Mouse (Mus musculus) CD8-positive naive resting alpha-beta T cell, adult 2 months (primary cell): ENCODE data around the gene Nup43.
A peak's percentile ranks its signal among the peaks of the same experiment; 100 is the strongest.
"Not testable (repeated sequence)": the region's sequence is repeated elsewhere in the genome, so short reads cannot be mapped to it uniquely, and the experiment has no call there.

Experiments used
- DNase-seq, 2 experiments: peaks; one replicate each; pipeline ENCODE4 v3.0.0; 2022; ENCODE audit warnings: low read depth in 2 of 2, low spot score in 2 of 2

Gene Nup43

GRCm38 (mm10) chr10:7667342-7667802 is at the start of gene Nup43:
Gene Nup43 (plus strand): TSS chr10:7667503.
- DNase-seq = peak; percentile 76 to 83

DNA sequence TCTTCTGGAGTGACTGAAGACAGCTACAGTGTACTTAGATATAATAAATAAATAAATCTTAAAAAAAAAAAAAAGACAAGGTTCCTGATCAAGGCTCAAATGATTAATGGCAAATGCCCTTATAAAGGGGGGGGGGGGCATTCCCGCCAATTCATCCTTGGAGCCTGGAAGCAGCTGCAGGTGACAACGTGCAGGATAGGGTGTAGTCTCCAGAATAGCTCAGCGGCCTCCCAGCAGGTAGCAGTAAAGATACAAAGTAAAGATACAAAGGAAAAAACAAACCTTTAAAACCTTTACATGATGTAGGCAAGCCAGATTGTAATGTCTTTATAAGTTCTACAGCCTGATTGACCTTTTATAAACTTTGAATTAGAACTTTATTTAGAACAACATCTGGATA is 49.7 kb upstream of the Nup43 start:
- not testable (repeated sequence) for DNase-seq

DNA sequence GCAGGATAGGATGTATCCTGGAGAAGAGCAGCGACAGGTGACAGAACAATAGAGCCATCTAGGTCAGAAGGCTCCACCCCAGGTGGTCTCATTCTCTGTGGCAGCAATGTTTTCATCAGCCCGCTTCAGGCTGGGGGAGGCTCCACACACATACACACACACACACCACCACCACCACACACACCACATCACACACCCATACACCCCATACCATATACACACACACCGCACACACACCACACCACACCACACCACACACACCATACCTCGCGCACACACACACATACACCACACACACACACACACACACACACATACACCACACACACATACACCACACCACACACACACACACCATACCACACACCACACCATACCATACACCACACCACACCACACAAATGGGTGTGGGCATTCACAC is 47.5 kb upstream of the Nup43 start:
- DNase-seq = no peak

GRCm38 (mm10) chr10:7620723-7621122 is 46.6 kb upstream of the Nup43 start:
- DNase-seq = no peak

GRCm38 (mm10) chr10:7622378-7622777 is 44.9 kb upstream of the Nup43 start:
- no peak for DNase-seq

GRCm38 (mm10) chr10:7623861-7624518 is 43.3 kb upstream of the Nup43 start:
- no peak for DNase-seq

DNA sequence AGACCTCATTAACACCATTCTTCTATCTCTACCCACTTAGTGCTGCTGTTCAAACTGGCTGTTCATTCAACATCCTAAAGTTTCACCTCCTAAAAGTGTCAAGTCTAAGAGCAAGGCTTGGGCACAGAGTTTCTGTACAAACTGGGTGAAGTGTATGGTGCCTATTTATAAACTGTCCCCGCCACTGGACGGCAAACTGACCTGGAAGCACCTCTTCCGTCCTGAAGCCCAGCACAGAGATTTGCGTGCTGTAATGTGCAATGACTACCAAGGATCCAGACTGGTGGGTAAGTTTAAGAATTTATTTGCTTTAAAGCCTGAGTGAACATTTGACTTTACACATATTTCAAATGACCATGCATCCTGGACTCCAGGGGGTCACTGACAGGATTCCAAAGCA is 38.2 kb upstream of the Nup43 start:
- no peak for DNase-seq

- no peak for DNase-seq
Observed at GRCm38 (mm10) chr10:7630286-7630685, 37.0 kb upstream of the Nup43 start.

DNA sequence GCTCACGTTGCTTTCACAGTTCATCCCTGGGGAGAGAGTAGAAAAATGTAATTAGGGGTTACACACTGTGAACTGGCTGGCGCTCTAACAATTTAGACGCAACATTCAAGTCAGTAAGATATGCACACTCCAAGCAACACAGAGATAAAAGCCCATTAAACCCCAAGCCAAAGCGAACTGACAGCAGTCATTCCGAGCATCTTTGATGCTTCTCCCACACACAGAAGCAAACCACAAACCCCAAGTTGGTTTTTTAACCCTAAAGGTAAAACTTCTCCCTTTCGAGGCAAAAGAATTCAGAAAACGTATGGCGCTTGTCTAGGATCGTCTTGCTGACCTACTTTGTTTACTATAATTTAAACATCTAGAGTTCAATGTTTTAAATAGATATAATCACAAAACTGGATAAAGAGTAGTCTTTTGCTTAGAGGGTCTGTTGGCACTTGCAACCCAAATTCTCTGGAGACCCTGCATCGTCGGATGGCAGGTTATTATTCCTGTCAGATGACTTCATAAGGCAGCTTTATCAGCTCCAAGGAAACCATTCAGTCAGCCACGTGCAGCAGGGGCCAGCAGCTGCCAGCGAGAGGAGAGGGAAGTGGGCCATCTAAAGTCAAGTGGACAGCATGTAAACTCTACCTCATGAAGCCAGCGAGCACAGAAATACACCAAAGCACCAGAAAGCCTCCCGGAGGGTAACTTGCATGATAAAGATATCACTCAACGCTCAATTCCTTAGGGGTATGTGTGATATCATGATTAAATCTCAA is 36.2 kb upstream of the Nup43 start:
- peak; percentile 4 to 16 for DNase-seq

DNA sequence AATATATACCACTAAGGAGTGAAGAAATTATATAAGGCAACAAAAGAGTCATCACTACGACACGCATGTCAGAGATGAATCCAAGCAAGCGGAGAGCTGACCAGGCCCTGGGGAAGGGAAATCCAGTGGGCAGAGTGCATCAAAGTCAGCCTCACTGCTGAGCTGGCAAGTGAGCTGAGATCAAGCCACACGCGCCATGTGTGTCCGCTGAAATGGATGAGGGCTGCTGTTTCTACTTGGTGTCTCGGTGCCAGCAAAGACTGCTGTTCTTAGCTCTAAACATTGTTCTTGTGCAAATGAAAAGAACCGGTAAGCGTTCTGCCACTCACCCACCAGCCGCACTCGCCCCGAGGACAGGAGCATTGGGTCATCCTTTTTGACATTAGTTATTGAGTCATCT is 26.9 kb upstream of the Nup43 start:
- DNase-seq = no peak

DNA sequence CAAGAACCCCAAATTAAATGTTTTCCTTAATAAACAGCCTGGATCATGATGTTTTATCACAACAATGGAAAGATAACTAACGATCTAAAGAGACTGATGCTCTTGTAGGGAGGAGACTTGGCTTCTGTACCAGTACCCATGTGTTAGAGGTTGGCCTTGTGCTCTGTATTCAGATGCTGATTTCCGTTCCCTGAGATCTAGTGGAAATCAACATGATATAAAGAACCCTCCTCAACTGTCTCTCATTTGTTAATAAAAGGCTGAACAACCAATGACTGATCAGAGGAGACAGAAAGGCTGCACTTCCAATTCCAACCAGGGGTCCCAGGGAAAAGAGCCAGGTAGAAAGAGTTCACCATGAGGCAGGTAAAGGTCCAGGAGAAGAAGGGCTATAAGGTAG is 21.4 kb upstream of the Nup43 start:
- DNase-seq = no peak

DNA sequence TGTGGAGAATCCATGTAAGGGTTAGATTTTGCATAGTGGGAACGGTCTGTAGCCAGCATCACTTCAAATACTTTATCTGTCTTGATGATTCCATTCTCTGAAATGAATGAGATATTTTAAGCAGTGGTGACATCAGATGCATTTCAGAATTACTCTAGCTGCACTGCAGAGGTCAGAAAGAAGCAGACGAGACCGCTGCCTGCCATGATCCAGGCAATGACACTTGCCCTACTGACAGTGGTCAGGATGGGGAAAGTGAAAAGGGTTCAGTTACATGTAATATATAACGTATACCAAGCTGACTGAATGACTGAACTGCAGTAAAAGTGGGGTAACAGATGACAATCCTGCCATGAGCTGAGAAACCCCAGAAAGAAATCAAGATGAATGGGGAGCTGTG is 18.2 kb upstream of the Nup43 start:
- DNase-seq = no peak

DNA sequence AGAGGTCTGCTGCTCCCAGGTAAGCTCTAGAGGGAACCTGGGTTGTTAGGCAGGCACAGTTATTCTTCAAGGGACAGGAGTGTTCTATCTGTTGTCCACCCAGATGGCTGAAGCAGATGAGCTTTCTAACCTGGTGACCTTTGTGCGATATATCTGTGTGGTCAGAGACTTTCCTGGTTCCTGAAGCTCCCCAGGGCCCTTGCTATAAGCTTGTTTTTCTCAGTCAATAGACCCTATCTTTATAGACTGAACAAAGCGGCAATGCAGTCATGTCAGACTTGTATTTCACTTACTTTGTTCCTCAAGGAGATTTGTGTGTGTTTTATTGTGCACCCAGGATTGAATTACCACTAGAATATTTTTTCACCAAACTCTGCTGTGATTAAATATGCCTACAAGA is 16.2 kb upstream of the Nup43 start:
- DNase-seq = no peak

DNA sequence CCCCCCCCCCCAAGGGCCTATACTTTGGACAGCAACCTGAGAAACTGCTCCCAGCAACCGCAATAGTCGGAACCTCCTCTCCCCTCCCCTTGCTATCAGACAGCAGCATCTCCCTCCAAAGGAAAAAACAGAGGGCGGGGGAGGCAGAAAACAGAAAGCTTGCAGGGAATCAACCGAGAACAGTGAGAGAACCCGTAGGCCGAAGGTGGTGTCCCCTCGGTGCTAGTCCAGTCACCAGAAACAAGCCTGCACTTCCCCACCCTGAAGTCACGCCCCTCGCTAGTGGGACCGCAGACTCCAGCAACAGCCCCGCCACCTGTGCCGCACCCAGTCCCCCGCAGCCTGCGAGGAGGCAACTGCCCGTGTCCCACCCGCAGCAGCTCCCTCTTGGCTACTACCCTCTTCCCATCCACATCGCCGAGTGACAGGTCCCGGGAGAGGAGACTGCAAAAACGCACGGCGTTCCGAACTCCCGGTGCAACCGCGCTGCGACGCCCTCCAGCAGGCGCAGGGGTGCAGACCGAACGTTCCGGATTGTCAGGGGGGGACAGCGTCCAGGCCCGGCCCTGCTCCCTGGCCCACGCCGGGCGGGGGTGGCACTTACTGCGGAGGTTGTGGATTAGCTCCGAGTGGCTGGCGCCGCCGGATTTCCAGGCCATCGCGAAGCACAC is 4.7 kb upstream of the Nup43 start:
- no peak for DNase-seq

GRCm38 (mm10) chr10:7663159-7664026 is 3.9 kb upstream of the Nup43 start:
- peak; percentile 85 for DNase-seq

- no peak for DNase-seq
Observed at GRCm38 (mm10) chr10:7664027-7664526, 3.2 kb upstream of the Nup43 start.

GRCm38 (mm10) chr10:7664889-7665288 is 2.4 kb upstream of the Nup43 start:
- DNase-seq = no peak

- DNase-seq = peak; percentile 6 to 38
Observed at GRCm38 (mm10) chr10:7673673-7674072, 6.4 kb downstream of the Nup43 start.

GRCm38 (mm10) chr10:7680731-7681301 is 13.5 kb downstream of the Nup43 start, which contains the start of the genes Pcmt1 and Lats1:
Gene Pcmt1 (minus strand): TSS chr10:7681136.
Gene Lats1 (plus strand): TSS chr10:7681214.
- DNase-seq = peak; percentile 80 to 86

GRCm38 (mm10) chr10:7681343-7682025 is 14.2 kb downstream of the Nup43 start:
- DNase-seq = peak; percentile 42 to 50
